Mouse (Mus musculus) embryonic fibroblast, embryonic 13.5 days (primary cell): Measurements from ENCODE around the gene Ccno. TPM values are rescaled to one million over a fixed set of nuclear protein-coding genes. Genes with fewer than 3 reads are reported as not detected.

Experiments used
- H3K27ac ChIP-seq: 2 replicates; pipeline ENCODE4 v1.5.1; 2012; ENCODE audit warnings: low read length, control low read depth, inconsistent platforms; ENCODE audit not compliant: insufficient read depth
- H3K4me1 ChIP-seq: 2 replicates; pipeline ENCODE4 v1.6.1; 2011; ENCODE audit warnings: low read length; ENCODE audit not compliant: control insufficient read depth, insufficient read depth
- H3K4me3 ChIP-seq: 2 replicates; pipeline ENCODE4 v1.5.1; 2011; ENCODE audit warnings: mild to moderate bottlenecking, control low read depth, low read length; ENCODE audit not compliant: insufficient read depth
- CTCF ChIP-seq: IDR thresholded peaks from 2 replicates; pipeline ENCODE4 v1.5.1; 2011; ENCODE audit warnings: mild to moderate bottlenecking, control low read depth, low read length, moderate library complexity, borderline replicate concordance; ENCODE audit not compliant: insufficient read depth
- POLR2A ChIP-seq: IDR thresholded peaks from 2 replicates; pipeline ENCODE4 v1.6.1; 2011; ENCODE audit warnings: low read depth, mild to moderate bottlenecking, control low read depth, low read length, moderate library complexity
- polyA plus RNA-seq: library from polyadenylated mRNA; stranded (reverse); fragments of >200 nt; gene quantifications from 2 replicates; pipeline ENCODE4 v1.2.4, GENCODE M21; 2011; ENCODE audit warnings: low read depth; ENCODE audit not compliant: missing spikeins, insufficient read length

Gene Ccno
- polyA plus RNA-seq, 1 experiment, result 1.2 TPM

- H3K27ac ChIP-seq, result no peak overlapping the region
Measured at GRCm38 (mm10) chr13:113031792-113032571, 44.4 kb downstream of the Ccno start.

DNA sequence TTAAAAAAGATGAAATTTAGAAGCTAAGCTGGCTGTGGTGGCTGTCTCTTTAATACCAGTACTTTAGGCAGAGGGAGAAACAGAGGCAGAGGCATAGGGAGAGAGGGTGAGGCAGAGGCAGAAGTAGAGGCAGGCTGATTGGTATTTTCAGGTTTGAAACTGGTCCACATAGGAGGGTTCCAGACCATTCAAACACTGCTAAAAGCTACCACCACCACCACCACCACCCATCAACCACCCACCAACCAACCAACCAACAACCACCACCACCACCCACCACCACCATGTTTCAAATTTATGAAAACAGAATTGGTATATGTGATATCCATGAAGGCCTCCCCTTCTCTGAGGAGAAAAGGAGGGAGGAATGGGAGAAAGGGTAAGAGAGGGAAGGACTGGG, 45.2 kb downstream of the Ccno start:
- H3K4me1 ChIP-seq, result peaks cover 5% of the 10 kb centered on the region
- no peak overlapping the region for H3K4me3 ChIP-seq
- H3K27ac ChIP-seq, result no peak overlapping the region
- TF ChIP-seq POLR2A, result no peak
- no peak for TF ChIP-seq CTCF

More at GRCm38 (mm10) chr13:113031792-113032571, 44.4 kb downstream of the Ccno start:
- Histone ChIP-seq H3K4me3 (peak overlapping the region; percentile 46), H3K4me1 (peaks cover 5% of the 10 kb centered on the region)
- no peak for TF ChIP-seq POLR2A
- no peak for TF ChIP-seq CTCF

GRCm38 (mm10) chr13:113034271-113034886, 46.8 kb downstream of the Ccno start:
- TF ChIP-seq POLR2A (no peak), CTCF (no peak)
- peak overlapping the region; percentile 49 for H3K4me3 ChIP-seq
- no peak overlapping the region for H3K27ac ChIP-seq

DNA sequence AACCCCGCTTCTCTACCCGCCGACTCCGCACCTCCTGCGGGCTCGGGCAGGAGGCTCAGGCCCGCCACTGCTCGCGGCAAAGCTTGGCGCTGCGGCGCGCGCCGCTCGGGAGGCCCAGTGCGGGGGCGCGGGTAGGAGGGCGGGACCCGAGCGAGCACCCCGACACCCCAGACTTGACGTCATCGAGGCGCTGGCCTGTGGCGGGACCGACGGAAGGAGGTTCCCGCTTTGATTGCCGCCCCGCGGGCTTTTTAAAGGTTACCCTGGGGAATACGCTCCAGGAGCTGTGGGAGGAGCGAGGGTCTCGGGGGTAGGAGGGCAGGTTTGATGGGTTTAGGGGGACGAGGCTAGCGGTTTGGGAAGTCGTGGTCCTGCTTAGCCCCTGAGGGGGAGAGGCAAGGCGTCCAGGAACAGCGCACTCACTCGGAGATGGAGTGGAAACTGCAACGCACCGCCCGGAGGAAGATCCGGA, 47.4 kb downstream of the Ccno start, which contains the start of gene Cdc20b:
TSS of gene Cdc20b (plus strand) at position 162 of the 472 bp plus-strand sequence.
- Histone ChIP-seq H3K4me1 (peaks cover 8% of the 10 kb centered on the region), H3K27ac (no peak within 1 kb of the TSS), H3K4me3 (peak within 1 kb of the TSS; percentile 49)
- TF ChIP-seq CTCF (peak; percentile 9; the same call in 1 of the 2 replicates), POLR2A (no peak)

More at GRCm38 (mm10) chr13:113034271-113034886, 46.8 kb downstream of the Ccno start:
- peaks cover 8% of the 10 kb centered on the region for H3K4me1 ChIP-seq

- Histone ChIP-seq H3K4me3 (no peak overlapping the region; the same call in 1 of the 2 replicates), H3K27ac (no peak overlapping the region)
- TF ChIP-seq CTCF, result peak; percentile 50; the same call in 1 of the 2 replicates
- no peak for TF ChIP-seq POLR2A
Measured at GRCm38 (mm10) chr13:113035852-113036251, 48.2 kb downstream of the Ccno start.

More at GRCm38 (mm10) chr13:113035852-113036251, 48.2 kb downstream of the Ccno start:
- H3K4me1 ChIP-seq, result peaks cover 8% of the 10 kb centered on the region

Other genes starting within 250 kb of the Ccno start
- 175 and 205 TPM in 2 replicates for gene Plpp1, start 187.0 kb upstream of the Ccno start, polyA plus RNA-seq
- 54.5 and 58.5 TPM in 2 replicates for gene Mtrex, start 60.4 kb upstream of the Ccno start, polyA plus RNA-seq
- gene Dhx29, start 60.3 kb upstream of the Ccno start, polyA plus RNA-seq, result 24.0 and 25.5 TPM in 2 replicates
- gene Mcidas, start 6.0 kb downstream of the Ccno start, polyA plus RNA-seq, result not detected in 2 replicates
- not detected in 2 replicates for gene Cdc20b, start 47.3 kb downstream of the Ccno start, polyA plus RNA-seq
- 313 and 341 TPM in 2 replicates for gene Gpx8, start 58.6 kb downstream of the Ccno start, polyA plus RNA-seq
- gene Gzma, start 113.2 kb downstream of the Ccno start, polyA plus RNA-seq, result not detected in 2 replicates
- 1.1 and 2.5 TPM in 2 replicates for gene Esm1, start 221.9 kb downstream of the Ccno start, polyA plus RNA-seq
- not detected in 2 replicates for gene Gzmk, start 238.1 kb downstream of the Ccno start, polyA plus RNA-seq